Mouse (Mus musculus) liver, adult 2 months (tissue): ENCODE results near the gene Agrn. TPM values are rescaled to one million over a fixed set of nuclear protein-coding genes. Genes with fewer than 3 reads are reported as not detected.

Experiments used
- DNase-seq: peaks from one replicate; pipeline ENCODE4 v3.0.0-alpha.2; 2011; ENCODE audit warnings: low read depth, low spot score; ENCODE audit errors: extremely low read depth
- H3K27ac ChIP-seq: fragments of 200-500 bp; replicated peaks from 2 replicates; pipeline ENCODE4 v1.5.1; 2012; ENCODE audit warnings: low read depth, mild to moderate bottlenecking, control low read depth, inconsistent platforms, low read length; ENCODE audit not compliant: insufficient read depth
- H3K27me3 ChIP-seq: fragments of 200-500 bp; 2 replicates; pipeline ENCODE4 v1.6.1; 2012; ENCODE audit warnings: mild to moderate bottlenecking, moderate library complexity, low read length, inconsistent platforms; ENCODE audit not compliant: control insufficient read depth, insufficient read depth
- H3K36me3 ChIP-seq: fragments of 200-500 bp; 2 replicates; pipeline ENCODE4 v1.6.1; 2012; ENCODE audit warnings: low read length, inconsistent platforms; ENCODE audit not compliant: control insufficient read depth, insufficient read depth
- H3K4me1 ChIP-seq: fragments of 200-500 bp; 2 replicates; pipeline ENCODE4 v1.6.1; 2011; ENCODE audit warnings: low read length; ENCODE audit not compliant: control insufficient read depth, insufficient read depth
- H3K4me3 ChIP-seq: fragments of 200-500 bp; 2 replicates; pipeline ENCODE4 v1.5.1; 2011; ENCODE audit warnings: low read depth, mild to moderate bottlenecking, control low read depth, low read length, moderate library complexity; ENCODE audit not compliant: insufficient read depth
- H3K79me2 ChIP-seq: fragments of 200-500 bp; 2 replicates; pipeline ENCODE4 v1.6.1; 2012; ENCODE audit warnings: inconsistent platforms, mild to moderate bottlenecking, low read length, moderate library complexity; ENCODE audit not compliant: control insufficient read depth, insufficient read depth
- H3K9ac ChIP-seq: fragments of 200-500 bp; 2 replicates; pipeline ENCODE4 v1.6.1; 2012; ENCODE audit warnings: low read depth, mild to moderate bottlenecking, control low read depth, inconsistent platforms, low read length
- CTCF ChIP-seq: fragments of 200-500 bp; IDR thresholded peaks from 2 replicates; pipeline ENCODE4 v1.5.1; 2011; ENCODE audit warnings: low read depth, low read length, control low read depth
- POLR2A ChIP-seq: fragments of 200-500 bp; IDR thresholded peaks from 2 replicates; pipeline ENCODE4 v1.6.1; 2011; ENCODE audit warnings: low read length, control low read depth; ENCODE audit not compliant: insufficient read depth; ENCODE audit errors: extremely low read depth
- WGBS: fragments of 180-500 bp; shearing (Covaris S2); methylation state at CpG from one replicate; pipeline ENCODE4 v1.1.7; 2018; 5-methylcytosine and 5-hydroxymethylcytosine counted together
- polyA plus RNA-seq: library from polyadenylated mRNA; depleted of rRNA; stranded (reverse); fragments of >200 nt; gene quantifications from 2 replicates; pipeline ENCODE4 v1.2.3, GENCODE M21; 2012
- total RNA-seq: library from RNA; depleted of rRNA; stranded (reverse); fragments of >200 nt; gene quantifications from 2 replicates; pipeline ENCODE4 v1.2.3, GENCODE M21; 2014

Agrn gene
- total and polyA plus RNA-seq, 2 experiments = 10.4 to 33.2 TPM

DNA sequence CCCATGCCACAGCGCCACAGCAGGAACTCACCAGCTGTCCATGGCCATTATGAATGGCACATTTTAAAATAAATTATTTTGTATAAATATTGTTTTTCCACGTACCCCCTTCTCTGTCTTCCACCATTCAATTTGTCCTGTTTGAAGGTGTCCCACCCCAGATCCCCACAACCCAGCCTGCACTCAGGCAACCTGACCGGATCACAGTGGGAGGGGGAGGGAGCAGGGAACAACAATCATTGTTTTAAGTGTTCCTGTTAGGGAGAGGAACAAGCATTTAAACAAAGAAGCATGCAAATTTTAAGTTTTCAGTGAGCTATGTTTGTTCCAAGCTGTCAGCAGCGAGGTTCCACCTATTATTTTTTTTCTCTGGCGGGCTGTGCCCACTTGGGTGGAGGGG, 64.0 kb downstream of the Agrn start:
- H3K79me2 ChIP-seq = no peaks in the 10 kb centered on the region
- TF ChIP-seq POLR2A (no peak), CTCF (no peak)
- H3K9ac ChIP-seq = no peak overlapping the region
- 84% methylated on average over 5 of the region's 5 CpGs for WGBS
- no peaks in the 10 kb centered on the region for H3K36me3 ChIP-seq
- no peak overlapping the region for H3K4me3 ChIP-seq
- DNase-seq = no peak
- no peak overlapping the region for H3K27ac ChIP-seq
- H3K4me1 ChIP-seq = no peaks in the 10 kb centered on the region
- H3K27me3 ChIP-seq = no peaks in the 10 kb centered on the region

DNA sequence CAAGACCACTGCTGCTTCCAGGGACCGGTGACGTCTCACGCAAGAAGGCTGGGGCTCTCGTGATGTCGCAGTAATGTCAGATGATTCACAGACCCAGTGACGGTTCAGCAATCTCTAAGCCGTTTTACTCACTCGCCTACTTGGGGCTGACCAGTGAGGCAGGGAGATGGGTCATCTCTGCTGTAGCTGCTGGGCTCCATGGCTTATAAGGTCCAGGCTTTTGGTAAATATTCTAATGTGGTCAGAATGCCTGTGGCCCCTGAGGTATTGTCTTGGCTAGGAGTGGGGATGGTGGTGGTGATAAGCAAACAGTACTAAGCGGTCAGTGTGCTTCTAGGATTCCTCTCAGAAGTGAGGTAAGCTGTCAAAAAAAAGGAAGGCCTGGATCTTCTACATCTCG, 66.3 kb downstream of the Agrn start:
- DNase-seq = no peak

DNA sequence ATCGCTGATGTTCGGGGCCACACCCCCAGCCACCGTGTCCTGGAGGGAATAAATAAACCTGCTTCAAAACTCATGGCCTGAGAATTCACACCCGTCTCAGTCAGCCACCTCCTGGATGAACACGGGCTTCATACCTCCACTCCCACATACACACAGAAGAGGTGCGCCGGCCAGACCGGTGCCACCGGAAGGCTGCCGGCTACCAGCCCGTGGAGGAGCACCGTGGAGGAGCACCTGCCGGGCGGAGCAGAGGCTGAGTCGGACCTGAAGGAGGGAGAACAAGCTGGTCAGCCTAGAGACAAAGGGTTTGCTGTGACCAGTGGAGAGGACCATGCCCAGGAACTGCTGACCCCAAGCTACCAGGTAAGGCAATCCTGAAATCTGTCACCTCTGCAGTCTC, 66.9 kb downstream of the Agrn start, which contains the start of gene Rnf223:
Gene Rnf223, plus strand, starts transcription at position 78 of the 400 bp plus-strand sequence.
- no peak within 1 kb of the TSS for H3K27ac ChIP-seq
- no peak for DNase-seq
- H3K79me2 ChIP-seq = no peaks in the 10 kb centered on the region
- no peak for TF ChIP-seq CTCF
- TF ChIP-seq POLR2A = no peak
- no peak within 1 kb of the TSS for H3K9ac ChIP-seq
- no peaks in the 10 kb centered on the region for H3K4me1 ChIP-seq
- no peak within 1 kb of the TSS for H3K4me3 ChIP-seq
- H3K27me3 ChIP-seq = no peaks in the 10 kb centered on the region
- WGBS = 86% methylated on average over 15 of the region's 15 CpGs
- no peaks in the 10 kb centered on the region; the same call in 1 of the 2 replicates for H3K36me3 ChIP-seq

More for the DNA sequence above, 66.3 kb downstream of the Agrn start:
- TF ChIP-seq POLR2A = no peak
- TF ChIP-seq CTCF = no peak
- Histone ChIP-seq H3K4me1 (no peaks in the 10 kb centered on the region), H3K4me3 (no peak overlapping the region), H3K79me2 (no peaks in the 10 kb centered on the region), H3K27ac (no peak overlapping the region), H3K36me3 (no peaks in the 10 kb centered on the region), H3K9ac (no peak overlapping the region), H3K27me3 (no peaks in the 10 kb centered on the region)
- 92% methylated on average over 10 of the region's 10 CpGs for WGBS

DNA sequence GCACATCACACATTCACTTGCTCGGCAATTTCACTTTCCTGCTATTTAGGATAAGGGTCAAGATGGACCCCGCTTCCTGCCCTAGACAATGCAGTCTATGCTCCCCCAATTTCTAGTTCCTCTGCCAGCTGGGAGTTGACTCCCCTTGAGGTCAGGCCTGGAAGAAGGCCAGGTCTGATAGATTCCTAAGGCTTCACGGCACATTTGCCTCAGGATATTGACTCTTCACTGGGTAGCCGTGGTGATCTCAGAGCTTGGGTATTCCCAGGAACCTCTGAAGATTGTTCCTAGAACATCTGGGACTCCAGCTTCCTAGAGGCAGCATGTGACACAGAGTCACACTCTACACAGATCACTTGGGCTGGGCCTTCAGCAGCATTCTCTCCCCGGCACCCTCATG, 68.5 kb downstream of the Agrn start:
- DNase-seq = no peak
- TF ChIP-seq POLR2A = no peak
- TF ChIP-seq CTCF = no peak
- no peaks in the 10 kb centered on the region for H3K27me3 ChIP-seq
- no peak overlapping the region for H3K27ac ChIP-seq
- WGBS = 84% methylated on average over 5 of the region's 5 CpGs
- H3K79me2 ChIP-seq = no peaks in the 10 kb centered on the region
- H3K36me3 ChIP-seq = no peaks in the 10 kb centered on the region; the same call in 1 of the 2 replicates
- no peak overlapping the region for H3K4me3 ChIP-seq
- no peak overlapping the region for H3K9ac ChIP-seq
- H3K4me1 ChIP-seq = peaks cover 2% of the 10 kb centered on the region; the same call in 1 of the 2 replicates

DNA sequence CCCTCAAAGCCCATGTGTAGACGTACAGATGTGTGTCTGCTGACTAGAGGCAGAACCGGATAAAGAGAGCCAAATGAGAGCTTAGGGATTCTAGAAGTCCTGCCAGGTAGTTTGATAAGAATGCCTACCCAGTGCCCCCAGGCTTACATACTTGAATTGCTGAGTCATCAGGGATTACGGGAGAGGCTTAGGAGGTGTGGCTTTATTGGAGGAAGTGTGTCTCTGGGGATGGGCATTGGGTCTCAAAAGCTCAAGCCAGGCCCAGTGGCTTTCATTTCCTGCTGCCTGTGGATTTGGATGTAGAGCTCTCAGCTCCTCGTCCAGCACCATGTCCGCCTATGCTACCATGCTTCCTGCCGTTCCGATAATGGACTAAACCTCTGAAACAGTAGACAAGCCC, 70.4 kb downstream of the Agrn start:
- no peak for TF ChIP-seq CTCF
- TF ChIP-seq POLR2A = no peak
- H3K79me2 ChIP-seq = no peaks in the 10 kb centered on the region
- H3K4me1 ChIP-seq = peaks cover 3% of the 10 kb centered on the region; the same call in 1 of the 2 replicates
- 89% methylated on average over 7 of the region's 7 CpGs for WGBS
- DNase-seq = no peak
- H3K9ac ChIP-seq = no peak overlapping the region
- no peaks in the 10 kb centered on the region; the same call in 1 of the 2 replicates for H3K36me3 ChIP-seq
- no peaks in the 10 kb centered on the region for H3K27me3 ChIP-seq
- H3K27ac ChIP-seq = no peak overlapping the region
- no peak overlapping the region for H3K4me3 ChIP-seq

DNA sequence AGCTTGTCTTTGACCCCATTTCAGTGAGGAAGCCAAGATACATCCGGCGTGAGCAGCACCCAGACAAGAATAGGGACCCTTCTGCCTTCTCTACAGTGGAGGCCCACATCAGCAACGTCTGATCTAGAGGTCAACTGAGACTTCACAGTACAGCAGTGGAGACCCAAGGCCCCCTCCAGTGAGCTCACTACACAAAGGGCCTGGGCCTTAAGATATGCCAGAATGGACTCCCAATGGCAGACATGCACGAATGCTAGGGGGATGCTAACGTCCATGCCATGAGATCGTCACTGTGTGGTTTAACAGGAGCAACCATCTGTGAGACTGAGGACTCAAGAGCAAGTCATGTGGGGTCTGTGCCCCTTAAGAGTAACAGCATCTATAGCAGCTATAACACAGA, 71.9 kb downstream of the Agrn start:
- no peak for TF ChIP-seq CTCF
- no peak for TF ChIP-seq POLR2A
- no peak overlapping the region for H3K4me3 ChIP-seq
- 98% methylated on average over 6 of the region's 6 CpGs for WGBS

More for the DNA sequence above, 71.9 kb downstream of the Agrn start:
- Histone ChIP-seq H3K9ac (no peak overlapping the region), H3K27me3 (no peaks in the 10 kb centered on the region), H3K79me2 (no peaks in the 10 kb centered on the region), H3K4me1 (peaks cover 3% of the 10 kb centered on the region; the same call in 1 of the 2 replicates), H3K36me3 (peaks cover under 1% of the 10 kb centered on the region; the same call in 1 of the 2 replicates), H3K27ac (no peak overlapping the region)
- no peak for DNase-seq
